Comparison of ENCODE assay signal across 34 mouse cellular contexts in the genomic region with DNA sequence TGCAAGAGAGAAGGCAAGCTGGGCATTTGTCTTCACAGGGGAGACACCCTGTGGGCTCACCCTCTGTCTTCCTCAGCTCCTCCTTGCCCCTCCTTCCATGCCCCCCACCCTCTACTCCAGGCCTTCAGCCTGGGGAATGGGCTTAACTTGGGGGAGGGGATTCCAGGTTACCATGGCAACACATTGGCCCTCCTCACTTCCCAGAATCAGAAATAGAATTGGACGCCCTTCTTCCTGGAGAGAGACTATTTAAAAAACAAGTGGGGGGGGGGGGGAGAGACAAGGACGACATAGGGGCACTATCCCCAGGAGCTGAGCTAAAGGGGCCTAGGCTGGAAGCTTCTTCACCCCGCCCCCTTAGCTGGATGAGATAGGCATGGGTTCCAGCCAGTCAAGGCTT. TPM values are rescaled to one million over a fixed set of nuclear protein-coding genes. Genes with fewer than 3 reads are reported as not detected.
DNase-seq lines count a peak whose midpoint lies in the region; ATAC-seq and TF ChIP-seq lines count a peak whose summit lies in the region.
"Had no signal": no experiment of that assay in that cellular context is flagged by ENCODE, and none has a peak within 500 bp of the region (broad histone marks: within the 10 kb centered on the region; RNA-seq: fewer than 3 reads in every experiment).

No protein-coding gene starts in this region.

- WGBS in forebrain, postnatal 0 days = 19% methylated on average over 3 of the region's 3 CpGs
- WGBS in forebrain, embryonic 10.5 days = 24% methylated on average over 3 of the region's 3 CpGs
- WGBS in neural tube, embryonic 15.5 days = 20% methylated on average over 3 of the region's 3 CpGs
- WGBS in midbrain, embryonic 10.5 days = 19% methylated on average over 3 of the region's 3 CpGs
- WGBS in midbrain, embryonic 16.5 days = 11% methylated on average over 3 of the region's 3 CpGs

- H3K36me3 ChIP-seq in forebrain, postnatal 0 days (ENCODE audit: insufficient read depth) = no peaks in the 10 kb centered on the region
- H3K36me3 ChIP-seq in forebrain, embryonic 10.5 days (replicated peaks) = no peaks in the 10 kb centered on the region
- no peaks in the 10 kb centered on the region for H3K36me3 ChIP-seq in neural tube, embryonic 15.5 days
- no peaks in the 10 kb centered on the region for H3K36me3 ChIP-seq in midbrain, embryonic 10.5 days
- H3K36me3 ChIP-seq in midbrain, embryonic 16.5 days (ENCODE audit: control insufficient read depth, insufficient read depth, low read length) = no peaks in the 10 kb centered on the region
- H3K36me3 ChIP-seq: G1E; limb, embryonic 13.5 days; liver, embryonic 12.5 days had no signal

- ATAC-seq in forebrain, postnatal 0 days = peak; percentile 27
- ATAC-seq in neural tube, embryonic 15.5 days (ENCODE audit: low FRiP score) = no peak
- 0 out of 2 replicates have a peak, but pooled peaks have one; percentile 37 for ATAC-seq in midbrain, embryonic 16.5 days
- ATAC-seq: activated CD4-positive, CD25-positive, alpha-beta regulatory T cell, adult 4 months; inflammation-experienced regulatory T-cells, adult 6 months; liver, embryonic 12.5 days had no signal

- H3K4me3 ChIP-seq in forebrain, postnatal 0 days (ENCODE audit: low read depth, low read length) = no peak overlapping the region
- no peak overlapping the region for H3K4me3 ChIP-seq in forebrain, embryonic 10.5 days
- no peak overlapping the region for H3K4me3 ChIP-seq in neural tube, embryonic 15.5 days (replicated peaks)
- no peak overlapping the region for H3K4me3 ChIP-seq in midbrain, embryonic 10.5 days
- no peak overlapping the region for H3K4me3 ChIP-seq in midbrain, embryonic 16.5 days (ENCODE audit: low read depth, low read length)
- H3K4me3 ChIP-seq: limb, embryonic 13.5 days; liver, embryonic 12.5 days had no signal

- no peaks in the 10 kb centered on the region for H3K9me3 ChIP-seq in forebrain, postnatal 0 days (ENCODE audit: low read length)
- no peaks in the 10 kb centered on the region for H3K9me3 ChIP-seq in forebrain, embryonic 10.5 days
- H3K9me3 ChIP-seq in neural tube, embryonic 15.5 days (replicated peaks) = no peaks in the 10 kb centered on the region
- no peaks in the 10 kb centered on the region for H3K9me3 ChIP-seq in midbrain, embryonic 10.5 days (replicated peaks)
- no peaks in the 10 kb centered on the region for H3K9me3 ChIP-seq in midbrain, embryonic 16.5 days (replicated peaks; ENCODE audit: control insufficient read depth, low read length, poor library complexity, severe bottlenecking)
- H3K9me3 ChIP-seq: G1E; limb, embryonic 13.5 days; liver, embryonic 12.5 days had no signal

- H3K9ac ChIP-seq in forebrain, postnatal 0 days = no peak overlapping the region
- H3K9ac ChIP-seq in neural tube, embryonic 15.5 days (replicated peaks) = no peak overlapping the region
- H3K9ac ChIP-seq in midbrain, embryonic 16.5 days (ENCODE audit: low read depth, low read length) = no peak overlapping the region
- H3K9ac ChIP-seq: limb, embryonic 13.5 days; liver, embryonic 12.5 days had no signal

- peak overlapping the region; percentile 46; the same call in 1 of the 2 replicates for H3K27ac ChIP-seq in forebrain, postnatal 0 days (ENCODE audit: low read depth, low read length)
- H3K27ac ChIP-seq in forebrain, embryonic 10.5 days = no peak overlapping the region
- 0 out of 2 replicates have a peak overlapping the region, but pooled peaks have one; percentile 37 for H3K27ac ChIP-seq in neural tube, embryonic 15.5 days (replicated peaks)
- H3K27ac ChIP-seq in midbrain, embryonic 10.5 days (replicated peaks) = peak overlapping the region; percentile 76
- 0 out of 2 replicates have a peak overlapping the region, but pooled peaks have one; percentile 26 for H3K27ac ChIP-seq in midbrain, embryonic 16.5 days (ENCODE audit: low read length)
- H3K27ac ChIP-seq: limb, embryonic 13.5 days; liver, embryonic 12.5 days; stomach, postnatal 0 days had no signal

- peaks cover 14% of the 10 kb centered on the region for H3K4me1 ChIP-seq in forebrain, postnatal 0 days (ENCODE audit: insufficient read depth)
- peaks cover 37% of the 10 kb centered on the region for H3K4me1 ChIP-seq in forebrain, embryonic 10.5 days
- peaks cover 24% of the 10 kb centered on the region for H3K4me1 ChIP-seq in neural tube, embryonic 15.5 days
- H3K4me1 ChIP-seq in midbrain, embryonic 10.5 days = peaks cover 45% of the 10 kb centered on the region
- H3K4me1 ChIP-seq in midbrain, embryonic 16.5 days (ENCODE audit: control insufficient read depth, insufficient read depth, low read length) = peaks cover 18% of the 10 kb centered on the region

- no peak for TF ChIP-seq CTCF in forebrain, postnatal 0 days (IDR thresholded peaks at IDR 0.05; ENCODE audit: low read depth)

- no peaks in the 10 kb centered on the region for H3K27me3 ChIP-seq in forebrain, postnatal 0 days (ENCODE audit: insufficient read depth, low read length)
- H3K27me3 ChIP-seq in forebrain, embryonic 10.5 days (ENCODE audit: poor library complexity, severe bottlenecking) = peaks cover 8% of the 10 kb centered on the region; the same call in 1 of the 2 replicates
- no peaks in the 10 kb centered on the region for H3K27me3 ChIP-seq in neural tube, embryonic 15.5 days (replicated peaks)
- no peaks in the 10 kb centered on the region for H3K27me3 ChIP-seq in midbrain, embryonic 10.5 days (ENCODE audit: low read depth, poor library complexity, severe bottlenecking)
- no peaks in the 10 kb centered on the region for H3K27me3 ChIP-seq in midbrain, embryonic 16.5 days (ENCODE audit: control insufficient read depth, insufficient read depth, low read depth, low read length)
- H3K27me3 ChIP-seq: limb, embryonic 13.5 days had no signal

- DNase-seq in forebrain, postnatal 0 days = peak; percentile 73
- no peak for DNase-seq in forebrain, embryonic 10.5 days (ENCODE audit: extremely low spot score, low spot score)
- DNase-seq in neural tube, embryonic 10.5 days (ENCODE audit: extremely low spot score, low spot score) = no peak
- peak; percentile 46 for DNase-seq in midbrain, embryonic 10.5 days (ENCODE audit: low spot score)
- no peak for DNase-seq in adrenal gland, postnatal 25 days
- DNase-seq in layer of hippocampus, postnatal 36 days = no peak
- DNase-seq: adrenal gland, postnatal 10 days; heart, postnatal 4 days; kidney, adult 18-20 months; kidney, postnatal 4 days; lung, adult 18-20 months; lung, postnatal 10 days; retina, postnatal 1 day had no signal

- H3K4me2 ChIP-seq in forebrain, postnatal 0 days (ENCODE audit: low read depth) = no peak overlapping the region
- no peak overlapping the region for H3K4me2 ChIP-seq in neural tube, embryonic 15.5 days
- H3K4me2 ChIP-seq in midbrain, embryonic 16.5 days (ENCODE audit: low read length) = no peak overlapping the region
- H3K4me2 ChIP-seq: limb, embryonic 13.5 days; liver, embryonic 12.5 days had no signal

RNA-seq across cellular contexts. Expression of gene Actl11, which starts 3.0 kb away (rescaled TPM):
- total RNA-seq in forebrain, postnatal 0 days (2014; rRNA removed) = not detected in 2 replicates
- not detected in 2 replicates for polyA plus RNA-seq in forebrain, postnatal 0 days (2015; fragmentation: Nextera tagmentation; extraction: Ambion mirVana)
- not detected in 2 replicates for polyA plus RNA-seq in forebrain, embryonic 10.5 days (2016; fragmentation: Nextera tagmentation; extraction: Ambion mirVana)
- not detected in 2 replicates for polyA plus RNA-seq in neural tube, embryonic 15.5 days (2015; fragmentation: Nextera tagmentation; extraction: Ambion mirVana)
- polyA plus RNA-seq in midbrain, embryonic 10.5 days (2016; fragmentation: Nextera tagmentation; extraction: Ambion mirVana) = not detected in 2 replicates
- polyA plus RNA-seq in midbrain, embryonic 16.5 days (2015; fragmentation: Nextera tagmentation; extraction: Ambion mirVana) = not detected in 2 replicates
- not detected in 2 replicates for total RNA-seq in adrenal gland, postnatal 25 days (2021)
- not detected for total RNA-seq in layer of hippocampus, postnatal 36 days (2021)
- total RNA-seq: adrenal gland, postnatal 10 days; gastrocnemius, postnatal 4 days; heart, adult 8-10 months; heart, postnatal 4 days; left cerebral cortex, adult 18-20 months; left cerebral cortex, postnatal 25 days had no signal
- polyA plus RNA-seq: activated CD4-positive, CD25-positive, alpha-beta regulatory T cell, adult 4 months; cortical plate, adult 2 months; embryonic facial prominence, embryonic 11.5 days; G1E; heart, embryonic 16.5 days; inflammation-experienced regulatory T-cells, adult 6 months; kidney, embryonic 16.5 days; limb, embryonic 13.5 days; liver, embryonic 12.5 days; neural tube, embryonic 11.5 days; small intestine, adult 2 months; stomach, postnatal 0 days; thymus, postnatal 0 days had no signal

RNA-seq across cellular contexts. Expression of gene Camkv, which starts 10.2 kb away (rescaled TPM):
- 228 and 329 TPM in 2 replicates for total RNA-seq in forebrain, postnatal 0 days (2014; rRNA removed)
- polyA plus RNA-seq in forebrain, postnatal 0 days (2015; fragmentation: Nextera tagmentation; extraction: Ambion mirVana) = 194 and 197 TPM in 2 replicates
- polyA plus RNA-seq in forebrain, embryonic 10.5 days (2016; fragmentation: Nextera tagmentation; extraction: Ambion mirVana) = 17.5 and 18.6 TPM in 2 replicates
- polyA plus RNA-seq in neural tube, embryonic 15.5 days (2015; fragmentation: Nextera tagmentation; extraction: Ambion mirVana) = 43.3 and 49.1 TPM in 2 replicates
- 20.9 and 23.0 TPM in 2 replicates for polyA plus RNA-seq in midbrain, embryonic 10.5 days (2016; fragmentation: Nextera tagmentation; extraction: Ambion mirVana)
- polyA plus RNA-seq in midbrain, embryonic 16.5 days (2015; fragmentation: Nextera tagmentation; extraction: Ambion mirVana) = 90.2 and 121 TPM in 2 replicates
- 2.4 and 3.1 TPM in 2 replicates for total RNA-seq in adrenal gland, postnatal 25 days (2021)
- 100 to 1,000 TPM; 510 to 566 TPM for total RNA-seq in layer of hippocampus, postnatal 36 days (2021)
- total RNA-seq: heart, postnatal 4 days; megakaryocyte progenitor cell, adult 5-6 weeks; monocyte, adult 5-6 weeks had no signal
- polyA plus RNA-seq: activated CD4-positive, CD25-positive, alpha-beta regulatory T cell, adult 4 months; G1E; inflammation-experienced regulatory T-cells, adult 6 months had no signal

RNA-seq across cellular contexts. Expression of gene Mst1r, which starts 18.6 kb away (rescaled TPM):
- 0.86 and 1.0 TPM in 2 replicates for total RNA-seq in forebrain, postnatal 0 days (2014; rRNA removed)
- 0.48 and 1.0 TPM in 2 replicates for polyA plus RNA-seq in forebrain, postnatal 0 days (2015; fragmentation: Nextera tagmentation; extraction: Ambion mirVana)
- polyA plus RNA-seq in forebrain, embryonic 10.5 days (2016; fragmentation: Nextera tagmentation; extraction: Ambion mirVana) = 0.49 and 0.60 TPM in 2 replicates
- 3.4 and 4.3 TPM in 2 replicates for polyA plus RNA-seq in neural tube, embryonic 15.5 days (2015; fragmentation: Nextera tagmentation; extraction: Ambion mirVana)
- 0.78 and 0.79 TPM in 2 replicates for polyA plus RNA-seq in midbrain, embryonic 10.5 days (2016; fragmentation: Nextera tagmentation; extraction: Ambion mirVana)
- polyA plus RNA-seq in midbrain, embryonic 16.5 days (2015; fragmentation: Nextera tagmentation; extraction: Ambion mirVana) = 1.4 and 2.6 TPM in 2 replicates
- 8.3 and 18.7 TPM in 2 replicates for total RNA-seq in adrenal gland, postnatal 25 days (2021)
- 1 to 10 TPM; 1.6 to 1.7 TPM for total RNA-seq in layer of hippocampus, postnatal 36 days (2021)
- total RNA-seq: G1E; megakaryocyte progenitor cell, adult 5-6 weeks had no signal
- polyA plus RNA-seq: activated CD4-positive, CD25-positive, alpha-beta regulatory T cell, adult 4 months had no signal

RNA-seq across cellular contexts. Expression of gene Traip, which starts 24.7 kb away (rescaled TPM):
- 11.0 and 15.7 TPM in 2 replicates for total RNA-seq in forebrain, postnatal 0 days (2014; rRNA removed)
- polyA plus RNA-seq in forebrain, postnatal 0 days (2015; fragmentation: Nextera tagmentation; extraction: Ambion mirVana) = 11.2 TPM in 2 replicates
- 40.8 and 46.3 TPM in 2 replicates for polyA plus RNA-seq in forebrain, embryonic 10.5 days (2016; fragmentation: Nextera tagmentation; extraction: Ambion mirVana)
- polyA plus RNA-seq in neural tube, embryonic 15.5 days (2015; fragmentation: Nextera tagmentation; extraction: Ambion mirVana) = 6.1 and 10.2 TPM in 2 replicates
- 35.8 and 41.7 TPM in 2 replicates for polyA plus RNA-seq in midbrain, embryonic 10.5 days (2016; fragmentation: Nextera tagmentation; extraction: Ambion mirVana)
- polyA plus RNA-seq in midbrain, embryonic 16.5 days (2015; fragmentation: Nextera tagmentation; extraction: Ambion mirVana) = 10.0 and 12.6 TPM in 2 replicates
- total RNA-seq in adrenal gland, postnatal 25 days (2021) = 5.1 and 5.3 TPM in 2 replicates
- total RNA-seq in layer of hippocampus, postnatal 36 days (2021) = 10 to 100 TPM; 28.2 to 29.2 TPM

RNA-seq across cellular contexts. Expression of gene Mon1a, which starts 37.3 kb away (rescaled TPM):
- total RNA-seq in forebrain, postnatal 0 days (2014; rRNA removed) = 18.9 and 22.2 TPM in 2 replicates
- 17.4 and 18.1 TPM in 2 replicates for polyA plus RNA-seq in forebrain, postnatal 0 days (2015; fragmentation: Nextera tagmentation; extraction: Ambion mirVana)
- 12.2 and 12.5 TPM in 2 replicates for polyA plus RNA-seq in forebrain, embryonic 10.5 days (2016; fragmentation: Nextera tagmentation; extraction: Ambion mirVana)
- 23.0 and 23.3 TPM in 2 replicates for polyA plus RNA-seq in neural tube, embryonic 15.5 days (2015; fragmentation: Nextera tagmentation; extraction: Ambion mirVana)
- polyA plus RNA-seq in midbrain, embryonic 10.5 days (2016; fragmentation: Nextera tagmentation; extraction: Ambion mirVana) = 11.6 and 15.3 TPM in 2 replicates
- polyA plus RNA-seq in midbrain, embryonic 16.5 days (2015; fragmentation: Nextera tagmentation; extraction: Ambion mirVana) = 23.3 and 23.4 TPM in 2 replicates
- 15.8 and 18.9 TPM in 2 replicates for total RNA-seq in adrenal gland, postnatal 25 days (2021)
- total RNA-seq in layer of hippocampus, postnatal 36 days (2021) = 10 to 100 TPM; 23.0 to 25.5 TPM

Comparison
In these comparisons a context has a peak if more than half of its experiments do, and no peak if none do; other contexts are left out.
1. DNase-seq: peak in forebrain, postnatal 0 days (single experiment) and midbrain, embryonic 10.5 days (single experiment); none in forebrain, embryonic 10.5 days (single experiment), neural tube, embryonic 10.5 days (single experiment), adrenal gland, postnatal 25 days (single experiment) and layer of hippocampus, postnatal 36 days (0 of 2).